Mouse (Mus musculus): ENCODE data around the gene Dennd1a.

DNA sequence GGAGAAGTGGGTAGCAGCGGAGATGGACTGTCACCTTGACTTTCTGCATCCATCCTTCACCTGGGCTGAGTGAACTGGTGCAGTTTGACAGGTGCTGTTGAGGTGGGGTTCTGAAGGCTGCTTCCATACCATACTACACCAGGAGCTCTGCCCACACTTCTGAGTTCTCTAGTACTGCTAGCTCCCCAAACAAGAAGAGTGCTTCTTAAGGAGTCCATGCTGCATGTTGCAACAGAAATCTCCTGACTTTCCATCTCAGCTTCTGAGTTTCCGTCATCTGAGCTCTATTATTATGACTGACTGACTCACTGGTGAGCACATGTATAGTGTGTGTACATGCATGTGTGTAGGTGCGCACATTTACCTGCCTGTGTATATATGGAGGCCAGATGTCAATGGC, 449.6 kb downstream of the Dennd1a start:
- no peak for TF ChIP-seq POLR2A (IDR thresholded peaks at IDR 0.05; ENCODE audit: control insufficient read depth, low read depth, low read length)
- no peak for TF ChIP-seq CTCF (IDR thresholded peaks at IDR 0.05; ENCODE audit: control insufficient read depth, insufficient read depth, insufficient replicate concordance, low read depth, low read length)
